Mouse (Mus musculus) activated CD4-positive, CD25-positive, alpha-beta regulatory T cell, adult 9 weeks (primary cell): ENCODE data around the gene Zfp811. TPM values are rescaled to one million over a fixed set of nuclear protein-coding genes. Genes with fewer than 3 reads are reported as not detected.

Experiments used
- polyA plus RNA-seq: library from polyadenylated mRNA; unstranded; fragments of 100-300 nt; shearing (Covaris generic); gene quantifications from one replicate; pipeline ENCODE4 v1.2.1, GENCODE M21; 2017

Gene Zfp811
- polyA plus RNA-seq: 0.26 TPM

DNA sequence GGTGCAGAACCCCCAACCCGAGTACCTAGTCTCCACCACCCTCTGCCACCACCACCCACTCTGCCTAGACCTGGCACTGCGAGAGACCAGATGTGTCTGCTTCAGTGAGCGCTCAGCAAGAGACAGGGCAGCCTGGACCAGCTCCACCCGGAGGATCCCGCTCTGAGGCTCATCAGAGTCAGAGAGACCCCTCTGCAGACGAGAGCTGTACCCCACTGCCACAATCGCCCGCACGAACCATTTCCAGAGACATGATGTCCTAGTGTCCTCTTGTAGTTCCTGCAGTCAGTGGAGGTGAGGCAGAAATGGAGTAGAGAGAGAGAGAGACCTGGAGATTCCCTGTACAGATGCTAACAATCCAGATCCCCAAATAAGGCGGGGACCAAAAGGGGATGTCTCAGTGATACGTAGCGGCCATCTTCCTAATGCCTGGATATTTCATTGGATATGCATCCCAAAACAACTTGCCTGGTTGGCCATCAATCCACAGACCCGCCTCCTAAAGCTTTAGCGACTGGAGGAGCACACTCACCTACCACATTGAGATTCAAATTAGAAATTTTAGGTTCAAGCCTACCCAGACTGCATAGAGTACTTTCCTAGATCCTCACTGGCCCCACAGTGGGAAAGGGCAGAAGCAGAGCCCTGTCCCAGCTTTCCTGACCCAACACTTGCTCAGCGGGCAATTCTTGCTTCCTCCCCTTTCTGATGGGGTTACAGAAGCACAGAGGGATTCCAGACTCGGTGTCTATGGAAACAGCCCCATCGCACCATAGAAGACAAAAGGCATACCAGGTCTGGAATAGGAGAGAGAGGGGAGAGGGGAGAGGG, at the start of gene Zfp811:
Gene Zfp811 (minus strand): TSS at position 388 of the 831 bp plus-strand sequence.

DNA sequence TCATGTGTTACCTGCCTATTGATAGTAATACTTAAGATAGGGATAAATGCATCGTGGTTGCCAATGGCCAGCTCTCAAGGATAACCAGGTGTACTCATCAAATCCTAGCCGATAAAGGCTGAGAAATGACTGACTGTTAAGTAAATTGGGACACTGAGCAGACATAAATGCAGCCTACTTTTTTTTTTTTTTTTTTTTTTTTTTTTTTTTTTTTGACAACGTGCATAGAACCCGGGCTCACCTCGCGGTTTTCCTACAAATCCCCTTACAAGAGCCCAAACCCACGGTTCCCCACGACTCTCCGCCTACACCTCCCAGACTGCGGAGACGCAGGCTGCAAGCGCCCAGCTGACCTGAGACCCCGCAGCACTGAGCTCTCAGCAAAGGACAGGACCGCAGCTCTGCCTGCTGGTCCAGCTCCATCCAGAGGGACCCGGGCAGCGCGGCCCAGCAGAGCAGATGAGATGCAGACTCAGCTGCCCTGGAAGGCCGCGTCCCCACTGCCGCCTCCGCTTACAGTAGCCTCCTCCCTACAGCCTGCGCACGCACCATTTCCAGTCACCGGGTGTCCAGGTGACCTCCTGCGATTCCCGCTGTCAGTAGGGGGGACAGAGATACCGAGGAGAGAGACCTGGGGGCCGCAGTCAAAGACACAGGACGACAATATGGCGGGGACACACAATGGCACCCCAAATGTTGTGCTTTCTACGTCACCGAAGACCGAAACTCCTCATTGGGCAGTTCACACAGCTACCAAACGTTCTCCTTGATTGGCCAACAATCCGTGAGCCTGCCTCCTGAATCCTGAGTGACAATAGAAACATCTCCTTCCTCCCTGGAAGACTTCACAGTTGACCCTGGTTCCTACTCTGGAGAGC, 20.0 kb upstream of the Zfp811 start, which contains the start of gene Zfp799:
Gene Zfp799 (minus strand): TSS at position 722 of the 878 bp plus-strand sequence.

DNA sequence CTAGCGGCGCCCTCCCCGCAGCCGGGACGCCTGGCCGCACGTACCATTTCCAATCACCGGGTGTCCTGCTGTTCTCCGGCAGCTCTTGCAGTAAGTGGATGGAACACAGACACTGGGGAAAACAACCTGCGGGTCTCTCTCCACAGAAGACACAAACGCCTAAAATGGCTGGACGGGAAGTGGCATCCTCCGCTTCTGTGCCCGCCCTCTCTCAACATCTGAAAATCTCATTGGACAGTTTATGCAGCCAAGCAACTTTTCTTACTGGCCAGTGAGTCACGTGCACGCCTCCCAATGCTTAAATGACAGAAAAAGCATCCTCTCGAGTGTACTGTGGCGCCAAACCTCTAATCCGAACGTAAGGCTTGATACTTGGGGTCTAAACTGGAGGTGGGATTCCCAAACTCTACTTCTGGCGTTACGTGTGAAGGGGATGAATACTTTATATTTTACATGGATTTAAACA, 21.6 kb downstream of the Zfp811 start, which contains the start of gene Zfp871:
Gene Zfp871 (minus strand): TSS at position 194 of the 466 bp plus-strand sequence.

Other genes starting within 250 kb of the Zfp811 start
- not detected for gene Cyp4f37, start 188.6 kb downstream of the Zfp811 start, polyA plus RNA-seq
- gene Cyp4f40, start 151.0 kb downstream of the Zfp811 start, polyA plus RNA-seq: not detected
- not detected for gene Cyp4f15, start 124.3 kb downstream of the Zfp811 start, polyA plus RNA-seq
- 36.4 TPM for gene Zfp871, start 21.6 kb downstream of the Zfp811 start, polyA plus RNA-seq
- gene Zfp799, start 20.3 kb upstream of the Zfp811 start, polyA plus RNA-seq: 15.8 TPM
- 12.9 TPM for gene Zfp870, start 81.7 kb upstream of the Zfp811 start, polyA plus RNA-seq
- not detected for gene Cyp4f14, start 107.4 kb upstream of the Zfp811 start, polyA plus RNA-seq
- gene Cyp4f13, start 137.5 kb upstream of the Zfp811 start, polyA plus RNA-seq: 49.2 TPM
- gene Zfp472, start 155.9 kb upstream of the Zfp811 start, polyA plus RNA-seq: 21.8 TPM
- gene Zfp952, start 183.2 kb upstream of the Zfp811 start, polyA plus RNA-seq: 22.8 TPM
- gene Zfp763, start 223.5 kb upstream of the Zfp811 start, polyA plus RNA-seq: 7.9 TPM